Mouse (Mus musculus) neutrophil, adult 5-6 weeks (primary cell): ENCODE data around the gene Vmn2r110. TPM values are rescaled to one million over a fixed set of nuclear protein-coding genes. Genes with fewer than 3 reads are reported as not detected.

Experiments used
- ATAC-seq: fragments of 151-379, 151-347 bp; 2 replicates; pipeline ENCODE4 v1.8.0; 2017; ENCODE audit warnings: mild to moderate bottlenecking, moderate TSS enrichment; ENCODE audit not compliant: insufficient number of reproducible peaks, poor library complexity, low FRiP score, severe bottlenecking; ENCODE audit errors: extremely low read depth
- total RNA-seq: library from RNA; stranded (forward); fragments of 200-1000 nt; gene quantifications from 2 replicates; pipeline ENCODE4 v1.2.3, GENCODE M21; 2017

Vmn2r110 gene
- total RNA-seq: not detected in 2 replicates

DNA sequence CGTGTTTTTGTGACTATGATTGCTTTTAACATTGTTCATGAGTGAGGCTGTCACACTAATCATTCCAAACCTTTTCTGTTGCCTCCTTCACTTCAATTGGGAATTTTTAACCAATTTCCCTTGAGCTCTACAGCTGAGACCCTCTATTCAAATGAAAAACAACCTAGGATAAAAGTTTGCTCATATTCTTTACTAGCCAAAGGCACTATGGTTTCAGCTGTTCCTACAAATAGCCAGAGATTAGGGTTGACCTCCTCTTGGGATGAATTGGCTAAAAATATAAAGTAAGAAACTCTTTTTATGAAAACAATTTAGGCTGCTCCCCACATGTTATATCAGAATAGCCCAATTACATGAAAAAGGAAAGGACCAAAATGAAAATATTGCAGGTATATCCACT is at the start of gene Vmn2r110:
TSS of gene Vmn2r110 (minus strand) at position 101 of the 400 bp plus-strand sequence.
- no peak for ATAC-seq

DNA sequence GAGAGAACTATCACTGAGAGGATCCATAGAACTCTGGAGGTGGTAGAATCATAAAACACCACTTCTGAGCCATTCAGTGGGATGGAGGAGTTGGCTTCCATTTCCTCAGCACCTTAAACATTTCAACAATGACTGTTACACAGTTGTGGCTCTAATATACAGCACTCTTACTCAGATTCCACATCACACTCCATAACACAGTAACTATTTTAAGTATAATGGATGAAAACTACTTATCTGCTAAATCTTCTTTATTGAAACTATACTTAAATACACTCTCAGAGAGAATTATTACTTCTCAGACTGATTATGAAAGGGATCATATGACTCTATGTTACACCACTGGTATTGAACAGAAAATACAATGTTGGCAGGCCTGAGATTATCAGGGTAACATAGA is 28.6 kb upstream of the Vmn2r110 start, which contains the start of gene Fpr-rs3:
TSS of gene Fpr-rs3 (minus strand) at position 101 of the 400 bp plus-strand sequence.
- no peak for ATAC-seq

DNA sequence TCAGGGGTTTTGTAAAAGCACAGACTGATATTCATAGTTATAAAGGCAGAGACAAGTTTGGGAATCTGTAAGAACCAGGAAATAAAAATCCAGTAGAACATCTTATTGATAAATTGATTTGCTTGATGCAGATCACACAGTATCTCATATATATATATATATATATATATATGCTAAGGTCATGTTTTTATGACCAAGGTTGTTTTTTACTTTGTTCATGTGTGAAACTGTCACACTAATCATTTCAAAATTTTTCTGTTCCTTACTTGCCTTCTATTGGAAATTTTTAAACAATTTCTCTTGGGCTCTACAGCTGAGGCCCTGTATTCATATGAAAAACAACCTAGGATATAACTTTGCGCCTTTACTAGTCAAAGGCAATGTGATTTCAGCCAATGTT is 31.6 kb downstream of the Vmn2r110 start, which contains the start of gene Vmn2r109:
TSS of gene Vmn2r109 (minus strand) at position 101 of the 400 bp plus-strand sequence.
- no peak for ATAC-seq

Other genes with a start within 250 kb of the Vmn2r110 start
- gene Vmn1r224, start 182.3 kb downstream of the Vmn2r110 start, total RNA-seq: 0.12 TPM in 2 replicates
- gene Vmn2r108, start 115.1 kb downstream of the Vmn2r110 start, total RNA-seq: not detected in 2 replicates
- gene Vmn1r225, start 98.3 kb downstream of the Vmn2r110 start, total RNA-seq: not detected in 2 replicates
- not detected in 2 replicates for gene Vmn2r109, start 31.7 kb downstream of the Vmn2r110 start, total RNA-seq
- not detected in 2 replicates for gene Fpr-rs3, start 28.5 kb upstream of the Vmn2r110 start, total RNA-seq
- not detected in 2 replicates for gene Vmn1r226, start 86.4 kb upstream of the Vmn2r110 start, total RNA-seq
- 0.37 TPM in 1 of 2 replicates, not detected in the other for gene Vmn1r227, start 133.4 kb upstream of the Vmn2r110 start, total RNA-seq
- 0.12 TPM in 1 of 2 replicates, not detected in the other for gene Vmn1r228, start 189.7 kb upstream of the Vmn2r110 start, total RNA-seq
- gene Vmn1r229, start 215.1 kb upstream of the Vmn2r110 start, total RNA-seq: 0.12 TPM in 1 of 2 replicates, not detected in the other
- gene Vmn1r230, start 244.0 kb upstream of the Vmn2r110 start, total RNA-seq: 0.12 TPM in 1 of 2 replicates, not detected in the other